ENCODE assay signal across 14 mouse cellular contexts in the genomic region with DNA sequence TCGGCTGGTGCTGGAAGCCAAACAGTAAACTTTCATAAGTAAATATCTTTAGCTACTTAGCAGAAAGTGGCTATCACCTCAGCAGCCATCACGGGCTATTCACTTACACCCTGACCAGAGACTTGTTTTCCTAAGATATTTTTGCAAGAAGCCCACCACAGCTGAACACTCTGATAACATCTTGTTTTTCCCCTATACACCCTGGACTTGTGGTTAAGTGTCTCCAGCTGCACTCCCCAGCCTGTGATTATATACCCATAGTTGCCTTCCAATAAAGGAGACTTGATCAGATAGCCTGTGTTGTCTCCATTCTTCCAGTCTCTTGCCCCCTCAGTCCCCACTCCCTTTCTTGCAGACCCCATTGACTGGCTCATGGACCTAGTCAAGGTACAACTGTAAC.
"Had no signal": no experiment of that assay in that cellular context is flagged by ENCODE, and none has a peak within 500 bp of the region (broad histone marks: within the 10 kb centered on the region; RNA-seq: fewer than 3 reads in every experiment).

No protein-coding gene starts in this region.

- H3K4me3 ChIP-seq: neural tube, embryonic 15.5 days; stomach, embryonic 15.5 days had no signal

- H3K4me2 ChIP-seq: neural tube, embryonic 15.5 days; stomach, embryonic 15.5 days had no signal

- H3K9ac ChIP-seq: neural tube, embryonic 15.5 days; stomach, embryonic 15.5 days had no signal

- H3K36me3 ChIP-seq: neural tube, embryonic 15.5 days; stomach, embryonic 15.5 days had no signal

- H3K4me1 ChIP-seq: neural tube, embryonic 15.5 days; stomach, embryonic 15.5 days had no signal

- H3K27me3 ChIP-seq: neural tube, embryonic 15.5 days; stomach, embryonic 15.5 days had no signal

- H3K27ac ChIP-seq: neural tube, embryonic 15.5 days; stomach, embryonic 15.5 days; stomach, postnatal 0 days had no signal

- DNase-seq: right cerebral cortex, adult 18-20 months; right cerebral cortex, postnatal 14 days; right cerebral cortex, postnatal 25 days; right cerebral cortex, postnatal 4 days; spleen, adult 18-20 months; thymus, adult 18-20 months; thymus, adult 2 months; thymus, postnatal 14 days; thymus, postnatal 25 days; thymus, postnatal 36 days; thymus, postnatal 4 days had no signal

- H3K9me3 ChIP-seq: neural tube, embryonic 15.5 days; stomach, embryonic 15.5 days had no signal
